Mouse (Mus musculus) midbrain, embryonic 13.5 days (tissue): ENCODE measurements around the gene Rpusd3. TPM values are rescaled to one million over a fixed set of nuclear protein-coding genes. Genes with fewer than 3 reads are reported as not detected.

ENCODE experiments used
- ATAC-seq: fragments of 200-750 bp; cut with Nextera tagmentation; 2 replicates; pipeline ENCODE4 v1.8.0; 2017; ENCODE audit warnings: mild to moderate bottlenecking, moderate TSS enrichment, moderate library complexity
- H3K27ac ChIP-seq: fragments of 300-500 bp; sonication (generic); 2 replicates; pipeline ENCODE4 v1.5.1; 2015; ENCODE audit warnings: inconsistent platforms, mild to moderate bottlenecking, moderate library complexity
- H3K27me3 ChIP-seq: fragments of 300-500 bp; sonication (generic); 2 replicates; pipeline ENCODE4 v1.6.1; 2015; ENCODE audit warnings: mild to moderate bottlenecking, inconsistent platforms
- H3K36me3 ChIP-seq: fragments of 300-500 bp; sonication (generic); 2 replicates; pipeline ENCODE4 v1.6.1; 2015; ENCODE audit warnings: mild to moderate bottlenecking, inconsistent platforms
- H3K4me1 ChIP-seq: fragments of 300-500 bp; sonication (generic); replicated peaks from 2 replicates; pipeline ENCODE4 v1.6.1; 2015; ENCODE audit warnings: inconsistent platforms
- H3K4me2 ChIP-seq: fragments of 300-500 bp; sonication (generic); replicated peaks from 2 replicates; pipeline ENCODE4 v1.6.1; 2015; ENCODE audit warnings: moderate library complexity, mild to moderate bottlenecking, inconsistent platforms
- H3K4me3 ChIP-seq: fragments of 300-500 bp; sonication (generic); replicated peaks from 2 replicates; pipeline ENCODE4 v1.5.1; 2015; ENCODE audit warnings: mild to moderate bottlenecking, inconsistent platforms
- H3K9ac ChIP-seq: fragments of 300-500 bp; sonication (generic); replicated peaks from 2 replicates; pipeline ENCODE4 v1.6.1; 2015; ENCODE audit warnings: mild to moderate bottlenecking, inconsistent platforms
- H3K9me3 ChIP-seq: fragments of 300-500 bp; sonication (generic); 2 replicates; pipeline ENCODE4 v1.6.1; 2016; ENCODE audit warnings: mild to moderate bottlenecking, inconsistent platforms
- WGBS: fragments of 180-500 bp; shearing (Covaris S2); methylation state at CpG from one replicate; pipeline ENCODE4 v1.1.7; 2015; 5-methylcytosine and 5-hydroxymethylcytosine counted together
- polyA plus RNA-seq: library from polyadenylated mRNA; unstranded; fragments of >200 nt; fragmentation: Nextera tagmentation; extraction: Ambion mirVana; gene quantifications from 2 replicates; pipeline ENCODE4 v1.2.1, GENCODE M21; 2015

The Rpusd3 gene
- 20.8 and 23.0 TPM in 2 replicates for polyA plus RNA-seq

DNA sequence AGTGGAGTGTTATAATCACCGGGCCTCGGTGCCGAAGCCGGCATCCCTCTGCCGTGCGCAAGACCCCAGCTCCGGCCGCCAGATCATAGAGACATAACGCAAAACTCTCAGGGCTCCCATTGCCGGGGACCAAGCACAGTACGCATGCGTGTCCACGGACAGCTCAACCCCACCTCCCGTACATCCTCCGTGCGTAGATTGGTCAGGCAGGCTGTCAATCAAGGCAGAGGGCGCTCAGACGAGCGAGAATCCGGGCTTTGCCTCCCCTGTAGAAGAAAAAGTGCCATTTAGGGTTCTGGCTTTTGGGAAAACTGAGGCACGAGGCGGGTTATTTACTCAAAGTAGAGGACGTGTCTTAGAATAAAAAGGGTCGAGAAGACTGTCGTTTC is at the start of gene Rpusd3:
Gene Rpusd3 (minus strand): TSS at position 142 of the 389 bp plus-strand sequence.
- Histone ChIP-seq H3K4me3 (peak within 1 kb of the TSS; percentile 68), H3K9ac (peak within 1 kb of the TSS; percentile 83), H3K9me3 (no peaks in the 10 kb centered on the region), H3K27me3 (no peaks in the 10 kb centered on the region), H3K4me2 (peak within 1 kb of the TSS; percentile 82), H3K4me1 (peaks cover 24% of the 10 kb centered on the region), H3K36me3 (peaks cover 24% of the 10 kb centered on the region), H3K27ac (no peak within 1 kb of the TSS)
- under 1% methylated on average over 25 of the region's 25 CpGs for WGBS
- ATAC-seq = peak; percentile 98

DNA sequence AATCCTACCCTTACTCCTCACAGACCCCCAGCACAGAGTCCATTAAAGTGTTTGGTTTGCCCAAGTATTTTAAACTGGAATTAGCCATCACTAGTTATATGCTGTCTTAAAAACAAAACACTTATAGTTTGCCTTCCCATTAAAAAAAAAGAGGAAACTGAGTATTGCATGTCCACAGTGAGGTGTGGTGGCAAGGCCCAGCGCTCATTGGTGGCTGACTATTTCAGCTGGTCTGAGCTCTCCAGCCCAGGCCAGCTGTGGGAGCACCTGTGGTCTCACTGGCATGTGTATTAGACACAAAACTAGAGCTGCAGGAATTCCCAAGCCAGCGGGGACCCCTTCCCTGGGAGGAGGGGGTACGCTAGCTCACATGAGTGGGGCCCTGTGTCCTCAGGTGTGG is 49.4 kb upstream of the Rpusd3 start:
- H3K4me3 ChIP-seq = no peak overlapping the region
- H3K27me3 ChIP-seq = peaks cover 40% of the 10 kb centered on the region
- H3K36me3 ChIP-seq = no peaks in the 10 kb centered on the region
- H3K9ac ChIP-seq = no peak overlapping the region
- H3K9me3 ChIP-seq = no peaks in the 10 kb centered on the region
- no peak overlapping the region for H3K27ac ChIP-seq
- H3K4me1 ChIP-seq = peaks cover 15% of the 10 kb centered on the region
- WGBS = 66% methylated on average over 3 of the region's 3 CpGs
- ATAC-seq = no peak
- no peak overlapping the region for H3K4me2 ChIP-seq

DNA sequence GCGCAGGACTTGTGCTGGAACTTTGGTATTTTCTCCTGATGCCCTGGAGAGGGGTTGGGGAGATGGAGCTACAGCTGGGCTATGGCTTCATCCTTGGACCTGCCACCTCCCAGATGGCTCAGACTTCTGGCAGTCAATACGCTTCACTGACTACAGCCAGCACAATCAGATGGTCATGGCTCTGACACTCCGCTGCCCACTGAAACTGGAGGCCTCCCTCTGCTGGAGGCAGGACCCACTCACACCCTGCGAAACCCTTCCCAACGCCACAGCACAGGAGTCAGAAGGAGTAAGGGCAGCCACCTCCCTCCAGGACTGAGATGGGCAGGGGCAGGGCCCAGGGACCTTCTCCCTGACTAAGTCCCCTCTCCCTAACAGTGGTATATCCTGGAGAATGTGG is 46.5 kb upstream of the Rpusd3 start:
- Histone ChIP-seq H3K9me3 (no peaks in the 10 kb centered on the region), H3K4me3 (no peak overlapping the region), H3K4me2 (no peak overlapping the region), H3K27ac (no peak overlapping the region), H3K27me3 (peaks cover 20% of the 10 kb centered on the region), H3K9ac (no peak overlapping the region), H3K4me1 (peaks cover 11% of the 10 kb centered on the region), H3K36me3 (no peaks in the 10 kb centered on the region)
- 45% methylated on average over 5 of the region's 5 CpGs for WGBS
- ATAC-seq = no peak

DNA sequence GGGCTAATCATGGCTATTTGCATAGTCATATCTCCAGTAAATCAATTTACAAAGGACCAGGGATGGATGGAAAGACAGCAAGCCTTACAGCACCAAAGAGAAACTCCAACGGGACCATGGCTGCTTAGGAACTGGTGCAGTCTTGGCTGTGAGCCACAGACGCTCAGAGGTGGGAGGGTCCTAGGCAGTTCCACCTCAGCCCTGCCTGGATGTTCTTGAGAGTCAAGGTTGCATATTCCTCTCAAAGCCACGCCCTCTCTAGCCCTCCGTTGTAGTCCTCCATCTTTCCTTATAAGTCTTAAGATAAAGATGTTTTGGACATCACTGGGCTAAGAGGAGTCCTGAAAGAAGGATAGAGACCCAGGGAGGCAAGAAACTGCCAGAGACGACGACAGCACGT is 44.9 kb upstream of the Rpusd3 start:
- H3K4me1 ChIP-seq = no peaks in the 10 kb centered on the region; the same call in 1 of the 2 replicates
- no peaks in the 10 kb centered on the region for H3K9me3 ChIP-seq
- 0 out of 2 replicates have a peak, but pooled peaks cover 4% of the 10 kb centered on the region for H3K27me3 ChIP-seq
- ATAC-seq = no peak
- no peak overlapping the region for H3K4me2 ChIP-seq
- no peak overlapping the region for H3K4me3 ChIP-seq
- no peak overlapping the region for H3K27ac ChIP-seq
- no peaks in the 10 kb centered on the region for H3K36me3 ChIP-seq
- WGBS = 70% methylated on average over 7 of the region's 7 CpGs
- no peak overlapping the region for H3K9ac ChIP-seq

DNA sequence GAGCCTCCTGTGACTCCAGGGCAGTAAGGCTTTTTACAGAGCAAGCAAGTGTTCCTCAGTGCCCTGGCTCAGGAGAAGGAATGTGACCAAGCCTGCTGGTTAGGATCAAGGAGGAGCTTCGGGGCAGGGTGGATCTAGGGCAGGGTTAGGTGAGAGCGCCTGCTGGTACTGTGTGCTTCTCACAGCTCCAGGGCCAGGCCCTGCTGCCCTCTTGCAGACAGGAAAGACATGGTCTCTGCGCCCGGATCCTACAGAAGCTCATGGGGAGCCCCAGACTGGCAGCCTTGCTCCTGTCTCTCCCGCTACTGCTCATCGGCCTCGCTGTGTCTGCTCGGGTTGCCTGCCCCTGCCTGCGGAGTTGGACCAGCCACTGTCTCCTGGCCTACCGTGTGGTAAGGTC is 39.5 kb upstream of the Rpusd3 start:
- 72% methylated on average over 10 of the region's 10 CpGs for WGBS
- no peaks in the 10 kb centered on the region for H3K9me3 ChIP-seq
- H3K4me2 ChIP-seq = no peak overlapping the region
- no peak overlapping the region for H3K9ac ChIP-seq
- no peak overlapping the region for H3K4me3 ChIP-seq
- H3K27me3 ChIP-seq = no peaks in the 10 kb centered on the region; the same call in 1 of the 2 replicates
- H3K27ac ChIP-seq = no peak overlapping the region
- no peak for ATAC-seq
- no peaks in the 10 kb centered on the region for H3K4me1 ChIP-seq
- no peaks in the 10 kb centered on the region for H3K36me3 ChIP-seq

DNA sequence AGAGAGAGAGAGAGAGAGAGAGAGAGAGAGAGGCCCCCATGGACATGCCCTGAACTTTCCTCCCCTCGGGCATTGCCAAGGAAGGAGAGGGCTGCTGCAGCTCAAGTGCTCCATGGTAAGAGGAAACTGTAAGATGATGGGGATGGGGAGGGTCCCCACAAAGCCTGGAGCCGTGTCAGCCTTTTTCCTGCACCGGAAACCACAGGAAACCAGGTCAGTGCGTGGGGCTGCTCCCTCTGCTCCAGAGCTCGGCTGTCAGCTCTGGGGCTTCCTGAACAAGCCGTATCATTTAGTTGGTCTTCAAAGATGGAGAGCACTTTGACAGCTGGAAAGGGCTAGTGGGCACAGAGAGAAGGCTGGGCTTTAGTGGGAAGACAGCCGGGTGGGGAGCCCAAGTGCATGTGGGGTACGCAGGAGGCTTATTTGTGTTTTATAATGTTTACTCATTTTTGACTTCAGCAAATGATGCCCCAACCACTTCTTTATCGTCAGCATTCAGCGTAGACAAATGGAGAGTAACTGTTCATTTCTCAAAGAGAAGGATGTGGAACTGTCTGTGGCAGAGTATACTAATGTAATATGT is 38.9 kb upstream of the Rpusd3 start, which contains the start of gene Il17re:
Gene Il17re (plus strand): TSS at position 533 of the 583 bp plus-strand sequence.
- Histone ChIP-seq H3K9me3 (no peaks in the 10 kb centered on the region), H3K9ac (no peak within 1 kb of the TSS), H3K27me3 (no peaks in the 10 kb centered on the region; the same call in 1 of the 2 replicates), H3K4me1 (no peaks in the 10 kb centered on the region), H3K27ac (no peak within 1 kb of the TSS), H3K4me2 (no peak within 1 kb of the TSS), H3K36me3 (no peaks in the 10 kb centered on the region), H3K4me3 (no peak within 1 kb of the TSS)
- ATAC-seq = no peak
- 86% methylated on average over 10 of the region's 10 CpGs for WGBS

DNA sequence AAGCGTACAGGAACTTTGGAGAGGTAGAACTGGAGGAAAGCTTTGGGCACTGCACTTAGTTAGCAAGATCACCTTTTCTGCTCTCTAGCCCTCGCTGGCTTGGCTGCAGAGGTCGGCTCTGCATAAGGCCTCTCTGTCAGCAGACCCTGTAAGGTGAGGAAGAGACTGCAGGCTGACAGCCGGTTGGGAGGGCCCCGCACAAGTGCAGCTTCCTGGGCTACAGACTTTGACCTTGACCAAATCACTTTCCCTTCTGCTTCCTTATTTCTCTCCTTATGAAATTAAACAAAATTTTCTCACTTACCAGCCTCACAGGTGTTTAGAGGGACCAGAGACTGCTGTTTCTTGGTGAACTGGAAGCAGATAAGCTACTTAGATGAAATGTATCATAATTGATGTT is 35.9 kb upstream of the Rpusd3 start:
- Histone ChIP-seq H3K27ac (no peak overlapping the region), H3K9ac (no peak overlapping the region), H3K9me3 (no peaks in the 10 kb centered on the region), H3K4me2 (no peak overlapping the region), H3K36me3 (no peaks in the 10 kb centered on the region), H3K27me3 (no peaks in the 10 kb centered on the region; the same call in 1 of the 2 replicates), H3K4me1 (no peaks in the 10 kb centered on the region), H3K4me3 (no peak overlapping the region)
- ATAC-seq = no peak
- 80% methylated on average over 5 of the region's 5 CpGs for WGBS

DNA sequence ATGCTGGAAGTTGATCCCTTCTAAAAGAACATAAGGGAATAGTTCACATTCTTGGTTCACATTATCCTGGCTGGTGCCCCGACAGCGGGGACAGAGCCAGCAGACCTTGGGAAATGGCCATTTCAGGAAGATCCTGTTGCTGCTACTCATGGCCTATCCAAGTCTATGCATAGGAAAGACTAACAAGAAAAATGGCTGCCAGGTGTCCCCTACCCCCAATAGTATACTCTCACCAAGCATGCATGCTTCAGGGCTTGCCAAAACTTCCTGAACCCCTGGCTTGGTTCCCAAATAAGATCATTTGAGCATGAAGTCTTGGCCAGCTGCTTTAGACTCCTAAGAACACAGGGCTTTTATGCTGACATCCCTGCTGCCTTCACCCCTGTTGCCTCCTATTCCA is 32.7 kb upstream of the Rpusd3 start:
- Histone ChIP-seq H3K36me3 (peaks cover 28% of the 10 kb centered on the region), H3K9me3 (no peaks in the 10 kb centered on the region), H3K4me2 (no peak overlapping the region), H3K4me3 (no peak overlapping the region), H3K27me3 (no peaks in the 10 kb centered on the region; the same call in 1 of the 2 replicates), H3K27ac (no peak overlapping the region), H3K9ac (no peak overlapping the region), H3K4me1 (no peaks in the 10 kb centered on the region)
- 88% methylated on average over 2 of the region's 2 CpGs for WGBS
- ATAC-seq = no peak

DNA sequence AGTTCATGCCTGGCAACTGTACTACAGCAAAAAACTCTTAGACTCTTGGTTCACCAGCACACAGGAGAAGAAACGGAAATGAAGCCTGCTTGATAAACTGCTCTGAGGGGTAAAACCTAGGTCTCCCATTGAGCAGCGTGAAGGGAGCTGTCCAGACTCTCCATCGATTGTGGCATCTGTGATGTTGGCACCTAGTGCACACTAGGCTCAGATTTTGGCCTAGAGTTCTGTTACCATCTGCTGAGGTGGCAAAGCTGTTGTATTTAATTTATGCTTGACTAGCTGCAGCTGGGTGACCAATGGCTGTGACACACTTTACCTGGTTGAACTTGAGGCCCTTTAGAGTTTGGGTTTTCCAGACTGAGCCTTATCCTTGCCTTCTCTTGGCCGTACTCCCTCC is 28.5 kb upstream of the Rpusd3 start:
- Histone ChIP-seq H3K9ac (no peak overlapping the region), H3K9me3 (no peaks in the 10 kb centered on the region), H3K4me2 (no peak overlapping the region), H3K27me3 (no peaks in the 10 kb centered on the region), H3K27ac (no peak overlapping the region), H3K36me3 (peaks cover 39% of the 10 kb centered on the region), H3K4me1 (peaks cover 12% of the 10 kb centered on the region), H3K4me3 (no peak overlapping the region)
- no peak for ATAC-seq
- WGBS = 95% methylated on average over 4 of the region's 4 CpGs

DNA sequence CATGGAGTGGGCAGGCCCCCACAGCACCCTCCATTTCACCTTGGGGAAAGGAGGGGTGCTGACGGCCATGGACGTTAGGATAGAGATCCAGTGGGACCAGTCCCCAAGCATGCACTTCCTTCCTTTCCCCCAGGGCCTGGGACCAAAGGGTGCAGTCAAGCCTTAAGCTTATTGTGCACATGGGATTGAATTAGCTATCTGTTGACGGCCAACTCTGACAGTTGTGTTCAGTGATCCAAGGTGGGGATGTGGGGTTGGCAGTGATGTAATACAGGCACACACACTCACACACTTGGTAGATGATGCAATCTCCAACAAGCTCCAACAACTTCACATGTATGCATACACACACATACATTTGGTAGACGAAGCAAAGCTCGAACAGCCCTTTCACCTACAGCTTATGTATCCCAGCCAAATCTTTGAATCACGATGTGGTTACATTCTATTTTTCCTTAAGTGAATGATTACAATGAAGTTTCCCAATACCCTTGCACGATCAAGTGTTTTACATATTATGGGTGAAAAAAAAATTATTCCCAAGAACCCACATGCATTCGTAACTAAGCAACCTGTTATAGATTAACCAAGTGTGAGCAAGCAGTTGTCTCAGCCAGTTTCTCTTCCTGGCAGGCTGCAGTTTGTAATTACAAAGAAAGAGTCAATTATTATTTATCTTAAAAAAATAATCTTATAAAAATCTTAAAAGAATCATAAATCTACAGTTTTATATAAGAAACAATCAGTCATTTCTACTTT is 25.2 kb upstream of the Rpusd3 start:
- Histone ChIP-seq H3K4me3 (no peak overlapping the region), H3K4me1 (peaks cover 16% of the 10 kb centered on the region), H3K27me3 (no peaks in the 10 kb centered on the region), H3K36me3 (peaks cover 36% of the 10 kb centered on the region), H3K4me2 (no peak overlapping the region), H3K9ac (no peak overlapping the region), H3K9me3 (no peaks in the 10 kb centered on the region), H3K27ac (no peak overlapping the region)
- 87% methylated on average over 8 of the region's 8 CpGs for WGBS
- no peak for ATAC-seq

DNA sequence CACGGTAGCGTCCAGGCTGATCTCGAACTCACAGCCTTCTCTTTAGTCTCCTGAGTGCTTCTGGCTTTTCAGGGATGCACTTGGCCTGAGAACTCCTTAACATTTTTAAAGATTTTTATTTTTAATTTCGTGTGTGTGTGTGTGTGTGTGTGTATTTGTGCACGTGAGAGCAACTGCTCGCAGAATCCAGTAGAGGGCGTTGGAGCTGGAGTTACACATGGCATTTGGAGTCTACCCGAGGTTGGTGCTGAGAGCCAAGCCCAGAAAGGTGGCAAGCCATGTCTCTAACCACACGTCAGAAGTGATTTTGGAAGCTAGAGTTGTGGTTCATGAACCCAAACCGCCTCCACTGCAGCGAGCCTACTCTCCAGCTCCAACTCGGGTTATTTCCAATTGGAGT is 24.0 kb upstream of the Rpusd3 start:
- peak overlapping the region; percentile 84 for H3K4me3 ChIP-seq
- WGBS = 49% methylated on average over 12 of the region's 12 CpGs
- H3K9ac ChIP-seq = peak overlapping the region; percentile 96
- H3K4me1 ChIP-seq = peaks cover 16% of the 10 kb centered on the region
- peaks cover 23% of the 10 kb centered on the region for H3K36me3 ChIP-seq
- no peak for ATAC-seq
- H3K9me3 ChIP-seq = no peaks in the 10 kb centered on the region
- H3K27me3 ChIP-seq = no peaks in the 10 kb centered on the region
- H3K4me2 ChIP-seq = peak overlapping the region; percentile 82
- no peak overlapping the region for H3K27ac ChIP-seq

DNA sequence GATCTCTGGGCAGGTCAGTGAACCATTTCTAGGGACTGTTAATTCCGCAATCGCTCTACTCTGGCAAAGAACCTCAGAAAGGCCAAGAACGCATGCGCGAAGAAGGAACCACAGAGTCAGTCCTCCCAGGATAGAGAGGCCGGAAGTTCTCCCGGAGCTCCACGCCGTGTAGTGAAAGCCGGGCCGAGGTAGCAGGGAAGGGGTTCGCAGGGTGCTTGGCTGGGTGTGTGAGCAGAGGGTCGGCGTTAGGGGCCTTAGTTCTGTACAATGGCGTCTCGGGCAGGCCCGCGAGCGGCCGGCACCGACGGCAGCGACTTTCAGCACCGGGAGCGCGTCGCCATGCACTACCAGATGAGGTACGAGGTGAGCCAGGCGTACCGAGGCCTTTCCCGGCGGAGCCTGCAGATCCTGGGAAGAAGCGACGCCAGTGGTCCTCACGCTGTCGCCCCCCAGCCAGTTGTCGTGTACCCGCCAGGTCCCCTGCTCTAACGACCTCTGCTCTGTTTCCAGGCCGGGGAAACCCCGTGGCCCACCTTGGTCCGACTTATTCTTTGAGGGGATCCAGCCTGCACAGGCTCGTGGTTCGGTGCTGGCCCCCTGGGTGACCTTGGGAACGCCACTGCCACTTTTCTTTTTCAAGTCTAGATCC is 23.4 kb upstream of the Rpusd3 start, which contains the start of gene Jagn1:
Gene Jagn1 (plus strand): TSS at position 128 of the 649 bp plus-strand sequence.
- H3K4me3 ChIP-seq = peak within 1 kb of the TSS; percentile 84
- H3K9ac ChIP-seq = peak within 1 kb of the TSS; percentile 96
- under 1% methylated on average over 45 of the region's 45 CpGs for WGBS
- no peaks in the 10 kb centered on the region for H3K27me3 ChIP-seq
- H3K27ac ChIP-seq = peak within 1 kb of the TSS; percentile 75
- H3K4me2 ChIP-seq = peak within 1 kb of the TSS; percentile 82
- peaks cover 16% of the 10 kb centered on the region for H3K4me1 ChIP-seq
- H3K36me3 ChIP-seq = peaks cover 18% of the 10 kb centered on the region
- no peaks in the 10 kb centered on the region for H3K9me3 ChIP-seq
- ATAC-seq = peak; percentile 95
